Mouse (Mus musculus) ES-E14 (cell line): ENCODE measurements at regions not wholly inside any gene's neighbourhood (a gene's known extent, or its start where the extent isn't known, plus 50 kb on each side); places are given as distances from the start of the nearest gene placed in this dataset.

Experiments
- DNase-seq: peaks from one replicate; pipeline ENCODE4 v3.0.0-alpha.2; 2013; ENCODE audit warnings: low read depth, low spot score
- H3K27ac ChIP-seq: 2 replicates; pipeline ENCODE4 v1.5.1; 2012; ENCODE audit warnings: low read depth, mild to moderate bottlenecking, low read length, moderate library complexity, mixed read lengths; ENCODE audit not compliant: poor library complexity, insufficient read depth, severe bottlenecking
- H3K36me3 ChIP-seq: 2 replicates; pipeline ENCODE4 v1.6.1; 2012; ENCODE audit warnings: mild to moderate bottlenecking, low read length, moderate library complexity, mixed read lengths; ENCODE audit not compliant: control insufficient read depth, poor library complexity, insufficient read depth, severe bottlenecking
- H3K4me1 ChIP-seq, 2 experiments: fragments of 150-350 bp in 1 of 2; sonication (generic) in 1 of 2; 2 replicates each; pipeline ENCODE4 v1.6.1; 2012; ENCODE audit warnings: low read length in 2 of 2, mild to moderate bottlenecking in 1 of 2, mixed read lengths in 1 of 2; ENCODE audit not compliant: control insufficient read depth in 2 of 2, insufficient read depth in 2 of 2, poor library complexity in 1 of 2
- H3K4me3 ChIP-seq, 2 experiments: fragments of 150-350 bp in 1 of 2; sonication (generic) in 1 of 2; 2 replicates each; pipeline ENCODE4 v1.5.1; 2012; ENCODE audit warnings: low read length in 2 of 2, low read depth in 1 of 2, mild to moderate bottlenecking in 1 of 2, mixed read lengths in 1 of 2; ENCODE audit not compliant: insufficient read depth in 1 of 2, poor library complexity in 1 of 2, severe bottlenecking in 1 of 2
- H3K9ac ChIP-seq: 2 replicates; pipeline ENCODE4 v1.6.1; 2012; ENCODE audit warnings: low read depth, mild to moderate bottlenecking, low read length, mixed read lengths; ENCODE audit not compliant: poor library complexity, insufficient read depth, severe bottlenecking
- H3K9me3 ChIP-seq: fragments of 150-350 bp; sonication (generic); 2 replicates; pipeline ENCODE4 v1.6.1; 2012; ENCODE audit warnings: low read depth, mild to moderate bottlenecking, low read length; ENCODE audit not compliant: control insufficient read depth, insufficient read depth
- CHD2 ChIP-seq: IDR thresholded peaks from 2 replicates; pipeline ENCODE4 v1.6.1; 2014; ENCODE audit warnings: mild to moderate bottlenecking, low read depth, low read length, inconsistent platforms
- HCFC1 ChIP-seq: IDR thresholded peaks from 2 replicates; pipeline ENCODE4 v1.6.1; 2012; ENCODE audit warnings: low read length, inconsistent platforms, borderline replicate concordance; ENCODE audit not compliant: insufficient read depth
- MAFK ChIP-seq: IDR thresholded peaks from 2 replicates; pipeline ENCODE4 v1.6.1; 2014; ENCODE audit warnings: mild to moderate bottlenecking, low read depth, low read length, inconsistent platforms; ENCODE audit not compliant: insufficient read depth
- ZC3H11A ChIP-seq: IDR thresholded peaks from 2 replicates; pipeline ENCODE4 v1.6.1; 2012; ENCODE audit warnings: low read depth, mild to moderate bottlenecking, inconsistent platforms, low read length, borderline replicate concordance
- ZNF384 ChIP-seq: IDR thresholded peaks from 2 replicates; pipeline ENCODE4 v1.6.1; 2012; ENCODE audit warnings: low read depth, low read length, inconsistent platforms
- in situ Hi-C, 2 experiments: fragments of 600-800 bp; cut with MboI; formaldehyde crosslinking; loops; one replicate each; pipeline ENCODE4 v1.15.1; 2025; ENCODE audit warnings: low sequenced_read_pairs in 2 of 2, inconsistent platforms in 1 of 2; ENCODE audit not compliant: unreplicated experiment in 2 of 2

GRCm38 (mm10) chr1:41002006-41002405, 196.6 kb downstream of the Tmem182 start:
- Histone ChIP-seq H3K4me3 (no peak overlapping the region), H3K27ac (no peak overlapping the region), H3K9ac (no peak overlapping the region), H3K36me3 (no peaks in the 10 kb centered on the region), H3K9me3 (no peaks in the 10 kb centered on the region), H3K4me1 (no peaks in the 10 kb centered on the region)
- in situ Hi-C loops = no loop called here
- DNase-seq = no peak
- TF ChIP-seq ZC3H11A (no peak), MAFK (no peak), CHD2 (no peak), HCFC1 (no peak), ZNF384 (no peak)

- no peak for DNase-seq
- Histone ChIP-seq H3K9ac (no peak overlapping the region), H3K36me3 (no peaks in the 10 kb centered on the region), H3K27ac (no peak overlapping the region), H3K4me1 (no peaks in the 10 kb centered on the region), H3K9me3 (no peaks in the 10 kb centered on the region), H3K4me3 (no peak overlapping the region)
- TF ChIP-seq ZNF384 = no peak
- no peak for TF ChIP-seq ZC3H11A
- TF ChIP-seq HCFC1 = no peak
- TF ChIP-seq CHD2 = no peak
- no peak for TF ChIP-seq MAFK
- in situ Hi-C loops = no loop called here
Measured at GRCm38 (mm10) chr1:41026943-41027342, 221.5 kb downstream of the Tmem182 start.

GRCm38 (mm10) chr1:41027540-41027978, 222.2 kb downstream of the Tmem182 start:
- no peak overlapping the region for H3K27ac ChIP-seq
- H3K9ac ChIP-seq = no peak overlapping the region
- no peaks in the 10 kb centered on the region for H3K9me3 ChIP-seq
- H3K36me3 ChIP-seq = no peaks in the 10 kb centered on the region
- in situ Hi-C loops = no loop called here
- H3K4me1 ChIP-seq = no peaks in the 10 kb centered on the region
- H3K4me3 ChIP-seq = no peak overlapping the region
- no peak for TF ChIP-seq HCFC1
- no peak for TF ChIP-seq ZC3H11A
- no peak for TF ChIP-seq MAFK
- TF ChIP-seq CHD2 = no peak
- TF ChIP-seq ZNF384 = no peak
- no peak for DNase-seq

GRCm38 (mm10) chr1:41028021-41028420, 222.6 kb downstream of the Tmem182 start:
- H3K4me1 ChIP-seq = no peaks in the 10 kb centered on the region
- DNase-seq = no peak
- in situ Hi-C loops = no loop called here
- H3K36me3 ChIP-seq = no peaks in the 10 kb centered on the region
- no peak overlapping the region for H3K9ac ChIP-seq
- H3K9me3 ChIP-seq = no peaks in the 10 kb centered on the region
- H3K4me3 ChIP-seq = no peak overlapping the region
- H3K27ac ChIP-seq = no peak overlapping the region
- TF ChIP-seq ZNF384 (no peak), CHD2 (no peak), ZC3H11A (no peak), MAFK (no peak), HCFC1 (no peak)
